Mouse (Mus musculus) heart, adult 2 months (tissue): ENCODE data around the gene Rsrc1. TPM values are rescaled to one million over a fixed set of nuclear protein-coding genes. Genes with fewer than 3 reads are reported as not detected.

Source experiments
- DNase-seq, 2 experiments: peaks; one replicate each; pipeline ENCODE4 v3.0.0; 2021
- H3K27ac ChIP-seq: fragments of 200-600 bp; 2 replicates; pipeline ENCODE4 v1.8.1; 2022
- H3K27me3 ChIP-seq: fragments of 200-500 bp; 2 replicates; pipeline ENCODE4 v1.6.1; 2012; ENCODE audit warnings: mild to moderate bottlenecking, low read length, inconsistent platforms, mixed read lengths; ENCODE audit not compliant: control insufficient read depth, insufficient read depth
- H3K36me3 ChIP-seq: fragments of 200-500 bp; 2 replicates; pipeline ENCODE4 v1.6.1; 2012; ENCODE audit warnings: low read length, inconsistent platforms; ENCODE audit not compliant: control insufficient read depth, insufficient read depth
- H3K4me1 ChIP-seq: fragments of 200-500 bp; 2 replicates; pipeline ENCODE4 v1.6.1; 2011; ENCODE audit warnings: low read length; ENCODE audit not compliant: control insufficient read depth, insufficient read depth
- H3K4me3 ChIP-seq: fragments of 200-600 bp; 2 replicates; pipeline ENCODE4 v1.8.1; 2022
- H3K79me2 ChIP-seq: fragments of 200-500 bp; replicated peaks from 2 replicates; pipeline ENCODE4 v1.6.1; 2012; ENCODE audit warnings: mild to moderate bottlenecking, inconsistent platforms, low read length, moderate library complexity, mixed read lengths; ENCODE audit not compliant: control insufficient read depth, insufficient read depth
- H3K9ac ChIP-seq: fragments of 200-500 bp; 2 replicates; pipeline ENCODE4 v1.6.1; 2012; ENCODE audit warnings: low read depth, mild to moderate bottlenecking, control low read depth, inconsistent platforms, low read length, mixed read lengths
- CTCF ChIP-seq: fragments of 200-600 bp; IDR thresholded peaks from 2 replicates; pipeline ENCODE4 v1.8.1; 2022; ENCODE audit warnings: antibody characterized with exemption, mild to moderate bottlenecking, moderate library complexity
- EP300 ChIP-seq: fragments of 200-500 bp; IDR thresholded peaks from 2 replicates; pipeline ENCODE4 v1.6.1; 2011; ENCODE audit warnings: low read depth, low read length, control low read depth; ENCODE audit not compliant: insufficient read depth
- POLR2A ChIP-seq: fragments of 200-500 bp; IDR thresholded peaks from 2 replicates; pipeline ENCODE4 v1.6.1; 2011; ENCODE audit warnings: mild to moderate bottlenecking, low read depth, low read length, control low read depth; ENCODE audit not compliant: insufficient read depth
- WGBS: fragments of 180-500 bp; shearing (Covaris S2); methylation state at CpG from one replicate; pipeline ENCODE4 v1.1.7; 2018; 5-methylcytosine and 5-hydroxymethylcytosine counted together
- intact Hi-C: fragments of 180-260 bp; cut with DNase I; formaldehyde crosslinking; loops from one replicate; pipeline ENCODE4 v1.15.1; 2025
- polyA plus RNA-seq: library from polyadenylated mRNA; depleted of rRNA; stranded (reverse); fragments of >200 nt; gene quantifications from 2 replicates; pipeline ENCODE4 v1.2.3, GENCODE M21; 2012
- total RNA-seq, 2 experiments: library from RNA; stranded (reverse); gene quantifications; 2 replicates each; pipeline ENCODE4 v1.2.3; 2021

The Rsrc1 gene
- total and polyA plus RNA-seq, 3 experiments: 2.4 to 11.0 (median 10.6) TPM

GRCm38 (mm10) chr3:67340921-67341320, 359.7 kb downstream of the Rsrc1 start:
- no peaks in the 10 kb centered on the region for H3K27me3 ChIP-seq
- intact Hi-C loops: no loop called here
- H3K27ac ChIP-seq: no peak overlapping the region
- no peak overlapping the region for H3K9ac ChIP-seq
- no peak for DNase-seq
- no peaks in the 10 kb centered on the region for H3K36me3 ChIP-seq
- no peak overlapping the region for H3K4me3 ChIP-seq
- TF ChIP-seq EP300 (no peak), POLR2A (no peak), CTCF (no peak)
- WGBS: 81% methylated on average over 7 of the region's 7 CpGs
- H3K4me1 ChIP-seq: no peaks in the 10 kb centered on the region
- no peaks in the 10 kb centered on the region for H3K79me2 ChIP-seq

GRCm38 (mm10) chr3:67343004-67343662, 361.9 kb downstream of the Rsrc1 start:
- no peaks in the 10 kb centered on the region for H3K4me1 ChIP-seq
- WGBS: 63% methylated on average over 5 of the region's 5 CpGs
- no peak overlapping the region for H3K9ac ChIP-seq
- H3K4me3 ChIP-seq: no peak overlapping the region
- H3K79me2 ChIP-seq: no peaks in the 10 kb centered on the region
- H3K27ac ChIP-seq: no peak overlapping the region
- DNase-seq: no peak
- TF ChIP-seq CTCF (peak; percentile 41), POLR2A (no peak)
- no peaks in the 10 kb centered on the region for H3K36me3 ChIP-seq
- intact Hi-C loops: no loop called here
- no peaks in the 10 kb centered on the region for H3K27me3 ChIP-seq

DNA sequence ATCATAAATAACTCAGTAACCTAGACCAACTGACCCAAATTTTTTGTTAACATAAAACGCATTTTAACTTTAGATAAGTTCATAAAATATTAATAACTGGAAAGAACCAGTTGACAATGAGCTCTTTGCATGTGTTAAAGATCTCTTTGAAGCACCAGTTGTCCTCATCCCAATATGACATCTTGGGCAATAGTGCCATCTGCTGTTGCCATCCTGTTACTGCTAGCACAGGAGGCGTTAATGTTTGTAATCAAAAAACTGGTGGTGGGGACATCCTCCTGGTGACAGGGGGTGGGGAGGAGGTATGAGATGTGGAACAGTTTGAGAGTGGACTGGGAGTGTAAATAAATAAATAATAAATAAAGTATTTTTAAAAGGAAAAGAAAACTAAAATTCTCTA, 363.4 kb downstream of the Rsrc1 start:
- Histone ChIP-seq H3K36me3 (no peaks in the 10 kb centered on the region), H3K9ac (no peak overlapping the region), H3K4me3 (no peak overlapping the region), H3K27ac (no peak overlapping the region), H3K27me3 (no peaks in the 10 kb centered on the region), H3K4me1 (no peaks in the 10 kb centered on the region), H3K79me2 (no peaks in the 10 kb centered on the region)
- TF ChIP-seq POLR2A: no peak
- TF ChIP-seq CTCF: peak; percentile 92
- TF ChIP-seq EP300: 0 out of 2 replicates have a peak, but pooled peaks have one; percentile 13
- intact Hi-C loops: loop anchor here (2.0 kb wide), 2 partner anchors 934 to 1012 kb away; no protein-coding TSS in a partner anchor
- DNase-seq: peak; percentile 13 to 43
- 6% methylated on average over 2 of the region's 2 CpGs for WGBS

DNA sequence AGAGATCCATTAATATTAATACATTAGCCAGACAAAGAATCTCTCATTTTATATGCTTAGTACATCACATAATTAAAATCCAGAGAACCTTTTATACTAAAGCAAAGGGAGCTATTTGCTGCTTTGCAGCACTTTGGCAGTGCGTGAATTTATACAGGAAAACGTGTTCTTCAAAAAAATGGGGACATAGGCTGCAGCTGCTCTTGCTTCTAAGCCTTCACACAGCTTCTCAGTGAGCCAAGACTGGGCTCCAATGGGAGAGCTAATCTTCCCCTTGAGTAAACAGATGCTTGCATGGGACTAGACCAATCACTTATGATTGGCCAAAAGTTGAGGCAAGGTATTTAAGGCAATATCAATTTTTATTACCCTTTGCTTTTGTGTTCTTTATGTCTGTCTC, 365.5 kb downstream of the Rsrc1 start:
- H3K4me1 ChIP-seq: no peaks in the 10 kb centered on the region
- H3K36me3 ChIP-seq: no peaks in the 10 kb centered on the region
- TF ChIP-seq CTCF (no peak), EP300 (no peak), POLR2A (no peak)
- no peaks in the 10 kb centered on the region for H3K27me3 ChIP-seq
- no peak overlapping the region for H3K4me3 ChIP-seq
- DNase-seq: no peak
- no peak overlapping the region for H3K9ac ChIP-seq
- H3K27ac ChIP-seq: no peak overlapping the region
- H3K79me2 ChIP-seq: no peaks in the 10 kb centered on the region
- WGBS: 61% methylated on average over 2 of the region's 2 CpGs
- intact Hi-C loops: no loop called here

- DNase-seq: no peak
- intact Hi-C loops: loop anchor here (2.0 to 5.0 kb wide), 3 partner anchors 41 to 217 kb away; partner anchors contain the start of gene Gfm1
- TF ChIP-seq CTCF (no peak), EP300 (no peak), POLR2A (no peak)
- 76% methylated on average over 12 of the region's 12 CpGs for WGBS
- Histone ChIP-seq H3K4me1 (no peaks in the 10 kb centered on the region), H3K9ac (no peak overlapping the region), H3K36me3 (no peaks in the 10 kb centered on the region), H3K79me2 (no peaks in the 10 kb centered on the region), H3K4me3 (no peak overlapping the region), H3K27ac (no peak overlapping the region), H3K27me3 (no peaks in the 10 kb centered on the region)
These were observed 370.4 kb downstream of the Rsrc1 start for GRCm38 (mm10) chr3:67351406-67352127.
